Mouse (Mus musculus) ES-Bruce4 (cell line): ENCODE results near the gene Mcoln3.

ENCODE experiments used
- CTCF ChIP-seq: IDR thresholded peaks from one replicate; pipeline ENCODE4 v1.8.1; 2011; ENCODE audit warnings: low read depth, low read length
- POLR2A ChIP-seq: IDR thresholded peaks from one replicate; pipeline ENCODE4 v1.8.1; 2011; ENCODE audit warnings: low read length; ENCODE audit not compliant: insufficient read depth

- TF ChIP-seq CTCF (no peak), POLR2A (no peak)
Observed at GRCm38 (mm10) chr3:146140276-146140675, 23.0 kb downstream of the Mcoln3 start.
